Mouse (Mus musculus): ENCODE measurements around the gene Wnk3. TPM values are rescaled to one million over a fixed set of nuclear protein-coding genes. Genes with fewer than 3 reads are reported as not detected.
"Not testable (repeated sequence)": the region's sequence is repeated elsewhere in the genome, so short reads cannot be mapped to it uniquely, and the experiment has no call there.

Gene Wnk3
- total RNA-seq (2022) = 1 to 10 TPM; 1.8 to 2.7 (median 2.4) TPM

- DNase-seq = no peak
These were observed at the start of gene Wnk3 for GRCm38 (mm10) chrX:151197778-151198177. Gene Wnk3, plus strand, starts transcription at chrX:151198078.

DNA sequence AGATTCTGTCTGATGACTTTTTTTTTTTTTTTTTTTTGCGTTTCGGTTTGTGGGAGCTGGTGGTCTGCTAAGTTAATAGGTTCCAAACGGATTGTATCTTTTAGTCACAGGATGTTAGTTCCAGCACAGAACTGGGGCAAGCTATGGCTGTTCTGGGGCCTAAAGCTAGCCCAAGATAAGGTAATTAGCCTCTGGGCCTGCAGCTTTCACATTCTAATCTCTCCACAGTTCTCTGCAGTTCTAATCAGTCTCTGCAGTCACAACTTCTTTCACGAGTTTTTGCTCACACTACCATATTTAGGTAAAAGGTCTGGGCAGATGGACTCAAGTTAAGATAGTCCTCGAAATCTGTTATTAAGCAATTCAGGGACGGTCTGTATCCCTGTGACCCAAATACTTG, 39.5 kb upstream of the Wnk3 start:
- DNase-seq = no peak

- DNase-seq = peak; percentile 10
These were observed 29.3 kb upstream of the Wnk3 start for GRCm38 (mm10) chrX:151168438-151169131.

DNA sequence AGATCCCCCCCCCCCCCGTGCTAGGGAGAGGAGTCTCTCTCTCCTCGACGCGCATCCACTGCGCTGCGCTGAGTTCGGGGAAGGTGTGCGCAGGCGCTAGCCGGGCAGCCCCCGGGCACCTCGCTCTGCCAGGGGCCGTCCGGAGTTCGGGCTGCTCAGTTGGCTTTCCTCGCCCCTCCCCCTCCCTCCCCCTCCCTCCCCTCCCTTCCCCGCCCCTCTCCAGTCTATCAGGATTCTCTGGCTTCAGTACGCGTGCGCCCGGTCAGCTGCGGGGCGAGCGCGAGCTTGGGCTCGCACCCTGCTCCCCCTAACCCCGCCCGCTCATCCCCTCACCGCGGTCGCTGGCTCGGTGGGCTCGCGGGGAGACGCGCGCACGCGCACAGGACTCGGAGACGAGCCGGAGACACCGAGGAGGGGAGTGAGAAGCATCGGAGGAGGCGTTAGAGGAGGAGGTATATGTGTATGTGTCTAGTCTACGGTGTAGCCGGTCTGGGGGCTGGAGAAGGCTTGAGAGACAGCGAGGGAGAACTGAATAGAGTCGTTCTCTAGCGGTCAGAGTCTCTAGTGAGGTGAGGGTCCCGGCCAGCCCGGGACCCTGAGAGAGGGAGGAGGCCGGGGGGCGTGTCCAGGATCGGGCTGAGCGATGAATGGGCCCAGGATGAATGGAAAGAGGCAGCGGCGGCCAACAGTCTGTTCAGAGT, 28.5 kb upstream of the Wnk3 start:
- peak; percentile 15 for DNase-seq

DNA sequence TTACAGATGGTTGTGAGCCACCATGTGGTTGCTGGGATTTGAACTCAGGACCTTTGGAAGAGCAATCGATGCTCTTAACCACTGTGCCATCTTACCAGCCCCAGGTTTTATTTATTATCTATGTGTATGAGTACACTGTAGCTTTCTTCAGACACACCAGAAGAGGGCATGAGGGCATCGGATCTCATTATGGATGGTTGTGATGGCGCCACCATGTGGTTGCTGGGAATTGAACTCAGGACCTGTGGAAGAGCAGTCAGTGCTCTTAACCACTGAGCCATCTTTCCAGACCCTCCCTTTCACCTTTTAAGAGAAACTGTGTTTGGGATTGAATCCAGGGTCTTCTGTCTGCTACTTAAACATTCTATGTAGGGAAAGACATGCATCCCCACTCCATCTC, 24.7 kb upstream of the Wnk3 start:
- DNase-seq = not testable (repeated sequence)

- DNase-seq = no peak
These were observed 100.5 kb downstream of the Wnk3 start for GRCm38 (mm10) chrX:151298329-151298728.

DNA sequence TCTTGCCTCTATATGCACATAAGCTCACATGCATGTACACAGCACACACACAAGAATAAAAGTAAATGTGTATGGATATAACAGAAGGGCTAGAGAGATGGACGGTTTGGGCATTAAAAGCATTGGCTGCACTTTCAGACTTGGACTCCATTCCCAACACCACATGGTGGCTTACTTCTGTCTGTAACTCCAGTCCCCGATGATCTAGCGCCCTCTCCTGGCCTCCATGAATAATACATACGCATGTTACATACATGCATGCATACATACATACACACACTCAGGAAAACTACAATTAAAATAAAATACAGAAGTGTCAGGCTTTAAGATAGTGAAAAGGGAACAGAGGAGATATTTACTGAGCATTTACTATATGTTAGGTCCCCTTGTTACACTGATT, 115.9 kb downstream of the Wnk3 start:
- no peak for DNase-seq

GRCm38 (mm10) chrX:151333615-151334014, 135.7 kb downstream of the Wnk3 start:
- no peak for DNase-seq

- peak; percentile 67 for DNase-seq
These were observed 139.9 kb downstream of the Wnk3 start for GRCm38 (mm10) chrX:151337804-151338203.

GRCm38 (mm10) chrX:151343761-151344500, 146.1 kb downstream of the Wnk3 start, which contains the start of gene Fam120c:
Gene Fam120c, plus strand, starts transcription at chrX:151344175.
- DNase-seq = peak; percentile 74

GRCm38 (mm10) chrX:151344501-151344984, 146.7 kb downstream of the Wnk3 start:
- DNase-seq = peak; percentile 20

- DNase-seq = no peak
These were observed 147.7 kb downstream of the Wnk3 start for GRCm38 (mm10) chrX:151345333-151346125.

- DNase-seq = no peak
These were observed 149.4 kb downstream of the Wnk3 start for GRCm38 (mm10) chrX:151347278-151347677.

- peak; percentile 2 for DNase-seq
These were observed 151.4 kb downstream of the Wnk3 start for GRCm38 (mm10) chrX:151349322-151349721.

Other genes with a start within 250 kb of the Wnk3 start
- gene Gnl3l, start 180.8 kb upstream of the Wnk3 start, total RNA-seq (2022) = 10 to 100 TPM; 79.3 to 90.8 (median 85.5) TPM
- 10 to 100 TPM; 17.1 to 25.9 (median 24.3) TPM for gene Fgd1, start 151.9 kb upstream of the Wnk3 start, total RNA-seq (2022)
- 10 to 100 TPM; 50.4 to 58.4 (median 54.8) TPM for gene Tsr2, start 101.5 kb upstream of the Wnk3 start, total RNA-seq (2022)
- 10 to 100 TPM; 17.9 to 21.9 (median 20.3) TPM for gene Fam120c, start 146.1 kb downstream of the Wnk3 start, total RNA-seq (2022)